Mouse (Mus musculus): ENCODE results near the gene Hlx. TPM values are rescaled to one million over a fixed set of nuclear protein-coding genes. Genes with fewer than 3 reads are reported as not detected.

Gene Hlx
- 5.0 and 7.0 TPM in 2 replicates for polyA plus RNA-seq (2014; fragmentation: Nextera tagmentation; extraction: Ambion mirVana)

GRCm38 (mm10) chr1:184732556-184733049, at the start of gene Hlx:
Gene Hlx, minus strand, starts transcription at chr1:184732619.
- ATAC-seq (replicated peaks; ENCODE audit: insufficient number of reproducible peaks, low FRiP score, low TSS enrichment), result peak; percentile 88

GRCm38 (mm10) chr1:184782161-184782513, 49.7 kb upstream of the Hlx start:
- WGBS (ENCODE audit: insufficient replicate concordance), result 44% methylated on average over 14 of the region's 14 CpGs
- H3K27me3 ChIP-seq (ENCODE audit: control insufficient read depth, insufficient read depth, low read length), result no peaks in the 10 kb centered on the region; the same call in 1 of the 2 replicates
- no peaks in the 10 kb centered on the region for H3K9me3 ChIP-seq (replicated peaks; ENCODE audit: control insufficient read depth, low read length)
- no peak for ATAC-seq (replicated peaks; ENCODE audit: insufficient number of reproducible peaks, low FRiP score, low TSS enrichment)
- H3K9ac ChIP-seq (ENCODE audit: low read depth, low read length), result no peak overlapping the region
- H3K27ac ChIP-seq (ENCODE audit: low read depth, low read length), result no peak overlapping the region
- H3K4me1 ChIP-seq (ENCODE audit: control insufficient read depth, insufficient read depth, low read length), result no peaks in the 10 kb centered on the region
- H3K36me3 ChIP-seq (ENCODE audit: control insufficient read depth, insufficient read depth, low read length), result no peaks in the 10 kb centered on the region
- no peak overlapping the region for H3K4me3 ChIP-seq (ENCODE audit: low read depth, low read length)
- no peak overlapping the region for H3K4me2 ChIP-seq

More at GRCm38 (mm10) chr1:184732556-184733049, at the start of gene Hlx:
- Histone ChIP-seq H3K4me2 (peak within 1 kb of the TSS; percentile 98), H3K27ac (ENCODE audit: low read depth, low read length) (peak within 1 kb of the TSS; percentile 42; the same call in 1 of the 2 replicates), H3K9ac (ENCODE audit: low read depth, low read length) (peak within 1 kb of the TSS; percentile 74), H3K4me1 (ENCODE audit: control insufficient read depth, insufficient read depth, low read length) (peaks cover 7% of the 10 kb centered on the region; the same call in 1 of the 2 replicates), H3K36me3 (ENCODE audit: control insufficient read depth, insufficient read depth, low read length) (no peaks in the 10 kb centered on the region), H3K4me3 (ENCODE audit: low read depth, low read length) (peak within 1 kb of the TSS; percentile 68), H3K27me3 (ENCODE audit: control insufficient read depth, insufficient read depth, low read length) (peaks cover 78% of the 10 kb centered on the region), H3K9me3 (replicated peaks; ENCODE audit: control insufficient read depth, low read length) (no peaks in the 10 kb centered on the region)
- WGBS (ENCODE audit: insufficient replicate concordance), result under 1% methylated on average over 32 of the region's 32 CpGs

- Histone ChIP-seq H3K4me2 (no peak overlapping the region), H3K27ac (ENCODE audit: low read depth, low read length) (no peak overlapping the region), H3K36me3 (ENCODE audit: control insufficient read depth, insufficient read depth, low read length) (no peaks in the 10 kb centered on the region), H3K9ac (ENCODE audit: low read depth, low read length) (no peak overlapping the region), H3K4me3 (ENCODE audit: low read depth, low read length) (no peak overlapping the region), H3K4me1 (ENCODE audit: control insufficient read depth, insufficient read depth, low read length) (no peaks in the 10 kb centered on the region), H3K9me3 (replicated peaks; ENCODE audit: control insufficient read depth, low read length) (no peaks in the 10 kb centered on the region), H3K27me3 (ENCODE audit: control insufficient read depth, insufficient read depth, low read length) (no peaks in the 10 kb centered on the region; the same call in 1 of the 2 replicates)
- WGBS (ENCODE audit: insufficient replicate concordance), result 58% methylated on average over 10 of the region's 10 CpGs
- no peak for ATAC-seq (replicated peaks; ENCODE audit: insufficient number of reproducible peaks, low FRiP score, low TSS enrichment)
These were observed 49.1 kb upstream of the Hlx start for GRCm38 (mm10) chr1:184781286-184782160.

GRCm38 (mm10) chr1:184778157-184778556, 45.7 kb upstream of the Hlx start:
- Histone ChIP-seq H3K9ac (ENCODE audit: low read depth, low read length) (no peak overlapping the region), H3K36me3 (ENCODE audit: control insufficient read depth, insufficient read depth, low read length) (no peaks in the 10 kb centered on the region), H3K4me2 (no peak overlapping the region), H3K9me3 (replicated peaks; ENCODE audit: control insufficient read depth, low read length) (no peaks in the 10 kb centered on the region), H3K27ac (ENCODE audit: low read depth, low read length) (no peak overlapping the region), H3K4me1 (ENCODE audit: control insufficient read depth, insufficient read depth, low read length) (no peaks in the 10 kb centered on the region), H3K4me3 (ENCODE audit: low read depth, low read length) (no peak overlapping the region), H3K27me3 (ENCODE audit: control insufficient read depth, insufficient read depth, low read length) (no peaks in the 10 kb centered on the region; the same call in 1 of the 2 replicates)
- ATAC-seq (replicated peaks; ENCODE audit: insufficient number of reproducible peaks, low FRiP score, low TSS enrichment), result no peak
- 86% methylated on average over 6 of the region's 6 CpGs for WGBS (ENCODE audit: insufficient replicate concordance)

GRCm38 (mm10) chr1:184777061-184777795, 44.8 kb upstream of the Hlx start:
- ATAC-seq (replicated peaks; ENCODE audit: insufficient number of reproducible peaks, low FRiP score, low TSS enrichment), result no peak
- no peaks in the 10 kb centered on the region; the same call in 1 of the 2 replicates for H3K27me3 ChIP-seq (ENCODE audit: control insufficient read depth, insufficient read depth, low read length)
- H3K9me3 ChIP-seq (replicated peaks; ENCODE audit: control insufficient read depth, low read length), result no peaks in the 10 kb centered on the region
- no peak overlapping the region for H3K4me2 ChIP-seq
- H3K4me3 ChIP-seq (ENCODE audit: low read depth, low read length), result no peak overlapping the region
- no peaks in the 10 kb centered on the region for H3K36me3 ChIP-seq (ENCODE audit: control insufficient read depth, insufficient read depth, low read length)
- no peak overlapping the region for H3K9ac ChIP-seq (ENCODE audit: low read depth, low read length)
- H3K4me1 ChIP-seq (ENCODE audit: control insufficient read depth, insufficient read depth, low read length), result no peaks in the 10 kb centered on the region
- WGBS (ENCODE audit: insufficient replicate concordance), result 25% methylated on average over 22 of the region's 22 CpGs
- no peak overlapping the region for H3K27ac ChIP-seq (ENCODE audit: low read depth, low read length)

GRCm38 (mm10) chr1:184775289-184775688, 42.9 kb upstream of the Hlx start:
- Histone ChIP-seq H3K4me1 (ENCODE audit: control insufficient read depth, insufficient read depth, low read length) (peaks cover 12% of the 10 kb centered on the region), H3K4me2 (no peak overlapping the region), H3K9ac (ENCODE audit: low read depth, low read length) (no peak overlapping the region), H3K27ac (ENCODE audit: low read depth, low read length) (no peak overlapping the region), H3K4me3 (ENCODE audit: low read depth, low read length) (no peak overlapping the region), H3K27me3 (ENCODE audit: control insufficient read depth, insufficient read depth, low read length) (no peaks in the 10 kb centered on the region; the same call in 1 of the 2 replicates), H3K36me3 (ENCODE audit: control insufficient read depth, insufficient read depth, low read length) (no peaks in the 10 kb centered on the region), H3K9me3 (replicated peaks; ENCODE audit: control insufficient read depth, low read length) (no peaks in the 10 kb centered on the region)
- ATAC-seq (replicated peaks; ENCODE audit: insufficient number of reproducible peaks, low FRiP score, low TSS enrichment), result no peak
- WGBS (ENCODE audit: insufficient replicate concordance), result 61% methylated on average over 9 of the region's 9 CpGs

GRCm38 (mm10) chr1:184771891-184772249, 39.5 kb upstream of the Hlx start:
- Histone ChIP-seq H3K27me3 (ENCODE audit: control insufficient read depth, insufficient read depth, low read length) (no peaks in the 10 kb centered on the region; the same call in 1 of the 2 replicates), H3K4me1 (ENCODE audit: control insufficient read depth, insufficient read depth, low read length) (peaks cover 12% of the 10 kb centered on the region), H3K4me3 (ENCODE audit: low read depth, low read length) (peak overlapping the region; percentile 17), H3K36me3 (ENCODE audit: control insufficient read depth, insufficient read depth, low read length) (no peaks in the 10 kb centered on the region), H3K9me3 (replicated peaks; ENCODE audit: control insufficient read depth, low read length) (no peaks in the 10 kb centered on the region), H3K27ac (ENCODE audit: low read depth, low read length) (no peak overlapping the region), H3K4me2 (peak overlapping the region; percentile 43), H3K9ac (ENCODE audit: low read depth, low read length) (no peak overlapping the region)
- 0 out of 2 replicates have a peak, but pooled peaks have one; percentile 22 for ATAC-seq (replicated peaks; ENCODE audit: insufficient number of reproducible peaks, low FRiP score, low TSS enrichment)
- WGBS (ENCODE audit: insufficient replicate concordance), result 9% methylated on average over 9 of the region's 9 CpGs

GRCm38 (mm10) chr1:184771202-184771890, 38.9 kb upstream of the Hlx start:
- Histone ChIP-seq H3K9me3 (replicated peaks; ENCODE audit: control insufficient read depth, low read length) (no peaks in the 10 kb centered on the region), H3K4me2 (peak overlapping the region; percentile 43), H3K27me3 (ENCODE audit: control insufficient read depth, insufficient read depth, low read length) (no peaks in the 10 kb centered on the region), H3K9ac (ENCODE audit: low read depth, low read length) (no peak overlapping the region), H3K4me3 (ENCODE audit: low read depth, low read length) (peak overlapping the region; percentile 17), H3K27ac (ENCODE audit: low read depth, low read length) (no peak overlapping the region), H3K4me1 (ENCODE audit: control insufficient read depth, insufficient read depth, low read length) (peaks cover 12% of the 10 kb centered on the region), H3K36me3 (ENCODE audit: control insufficient read depth, insufficient read depth, low read length) (no peaks in the 10 kb centered on the region)
- ATAC-seq (replicated peaks; ENCODE audit: insufficient number of reproducible peaks, low FRiP score, low TSS enrichment), result peak; percentile 61
- 7% methylated on average over 18 of the region's 18 CpGs for WGBS (ENCODE audit: insufficient replicate concordance)
